Mouse (Mus musculus) small intestine, adult 2 months (tissue): Measurements from ENCODE around the gene Vmn1r16. TPM values are rescaled to one million over a fixed set of nuclear protein-coding genes. Genes with fewer than 3 reads are reported as not detected.

Experiments used
- H3K27ac ChIP-seq: fragments of 200-500 bp; 2 replicates; pipeline ENCODE4 v1.5.1; 2012; ENCODE audit warnings: low read depth, low read length, control low read depth, inconsistent platforms; ENCODE audit not compliant: insufficient read depth
- H3K27me3 ChIP-seq: fragments of 200-500 bp; 2 replicates; pipeline ENCODE4 v1.6.1; 2012; ENCODE audit warnings: mild to moderate bottlenecking, moderate library complexity, low read length, inconsistent platforms; ENCODE audit not compliant: control insufficient read depth, insufficient read depth
- H3K36me3 ChIP-seq: fragments of 200-500 bp; 2 replicates; pipeline ENCODE4 v1.6.1; 2012; ENCODE audit warnings: mild to moderate bottlenecking, low read length, control low read depth, inconsistent platforms; ENCODE audit not compliant: control insufficient read depth, insufficient read depth
- H3K4me1 ChIP-seq: fragments of 200-500 bp; 2 replicates; pipeline ENCODE4 v1.6.1; 2012; ENCODE audit warnings: low read length, inconsistent platforms, mixed read lengths; ENCODE audit not compliant: control insufficient read depth, insufficient read depth, insufficient read length
- H3K4me3 ChIP-seq: fragments of 200-500 bp; 2 replicates; pipeline ENCODE4 v1.5.1; 2012; ENCODE audit warnings: low read depth, mild to moderate bottlenecking, control low read depth, inconsistent platforms, low read length, moderate library complexity
- CTCF ChIP-seq: fragments of 200-500 bp; IDR thresholded peaks from 2 replicates; pipeline ENCODE4 v1.5.1; 2012; ENCODE audit warnings: low read depth, mild to moderate bottlenecking, control low read depth, inconsistent platforms, low read length, moderate library complexity, mixed read lengths; ENCODE audit not compliant: insufficient replicate concordance, insufficient read length; ENCODE audit errors: extremely low read depth
- POLR2A ChIP-seq: fragments of 200-500 bp; IDR thresholded peaks from 2 replicates; pipeline ENCODE4 v1.6.1; 2012; ENCODE audit warnings: low read depth, mild to moderate bottlenecking, control low read depth, inconsistent platforms, low read length, moderate library complexity
- WGBS: fragments of 180-500 bp; shearing (Covaris S2); methylation state at CpG from one replicate; pipeline ENCODE4 v1.1.7; 2018; 5-methylcytosine and 5-hydroxymethylcytosine counted together
- polyA plus RNA-seq: library from polyadenylated mRNA; depleted of rRNA; stranded (reverse); fragments of >200 nt; gene quantifications from 2 replicates; pipeline ENCODE4 v1.2.3, GENCODE M21; 2012; rRNA removed

Gene Vmn1r16
- polyA plus RNA-seq, 1 experiment: not detected

- Histone ChIP-seq H3K27ac (no peak overlapping the region), H3K4me3 (no peak overlapping the region), H3K4me1 (no peaks in the 10 kb centered on the region), H3K36me3 (no peaks in the 10 kb centered on the region), H3K27me3 (no peaks in the 10 kb centered on the region)
- TF ChIP-seq POLR2A: no peak
- TF ChIP-seq CTCF: no peak
- 60% methylated on average over 3 of the region's 3 CpGs for WGBS
These were observed 57.4 kb downstream of the Vmn1r16 start for GRCm38 (mm10) chr6:57271881-57272280.

Other genes with a start within 250 kb of the Vmn1r16 start
- not detected in 2 replicates for gene Vmn1r10, start 220.0 kb downstream of the Vmn1r16 start, polyA plus RNA-seq
- gene Vmn1r11, start 196.0 kb downstream of the Vmn1r16 start, polyA plus RNA-seq: not detected in 2 replicates
- gene Vmn1r12, start 172.6 kb downstream of the Vmn1r16 start, polyA plus RNA-seq: not detected in 2 replicates
- gene Vmn1r13, start 126.2 kb downstream of the Vmn1r16 start, polyA plus RNA-seq: not detected in 2 replicates
- not detected in 2 replicates for gene Vmn1r14, start 97.8 kb downstream of the Vmn1r16 start, polyA plus RNA-seq
- not detected in 2 replicates for gene Vmn1r15, start 71.5 kb downstream of the Vmn1r16 start, polyA plus RNA-seq
- not detected in 2 replicates for gene Vmn1r17, start 34.2 kb upstream of the Vmn1r16 start, polyA plus RNA-seq
- gene Vmn1r18, start 66.3 kb upstream of the Vmn1r16 start, polyA plus RNA-seq: not detected in 2 replicates
- gene Vmn1r19, start 74.3 kb upstream of the Vmn1r16 start, polyA plus RNA-seq: not detected in 2 replicates
- not detected in 2 replicates for gene Vmn1r20, start 99.4 kb upstream of the Vmn1r16 start, polyA plus RNA-seq
- 0.22 and 0.53 TPM in 2 replicates for gene Ppm1k, start 206.0 kb upstream of the Vmn1r16 start, polyA plus RNA-seq